Mouse (Mus musculus) right cerebral cortex, postnatal 36 days (tissue): Measurements from ENCODE around the gene Plk5.

Source experiments
- DNase-seq, 2 experiments: peaks; one replicate each; pipeline ENCODE4 v3.0.0; 2022; ENCODE audit warnings: low spot score in 2 of 2, mixed read lengths in 1 of 2

Gene Plk5

GRCm38 (mm10) chr10:80356737-80357136 is 478 bp downstream of the Plk5 start:
- no peak for DNase-seq

GRCm38 (mm10) chr10:80357336-80357735 is 1.1 kb downstream of the Plk5 start:
- no peak for DNase-seq

- no peak for DNase-seq
Measured at GRCm38 (mm10) chr10:80357994-80358639, 1.9 kb downstream of the Plk5 start.

GRCm38 (mm10) chr10:80363734-80364133 is 7.5 kb downstream of the Plk5 start:
- no peak for DNase-seq

GRCm38 (mm10) chr10:80365736-80366135 is 9.5 kb downstream of the Plk5 start:
- DNase-seq, result no peak

- no peak for DNase-seq
Measured at GRCm38 (mm10) chr10:80367954-80368353, 11.7 kb downstream of the Plk5 start.

GRCm38 (mm10) chr10:80368392-80368791 is 12.1 kb downstream of the Plk5 start:
- DNase-seq, result no peak

- DNase-seq, result peak in 1 of 2 experiments; percentile 71
Measured at GRCm38 (mm10) chr10:80369995-80370747, 13.9 kb downstream of the Plk5 start.

GRCm38 (mm10) chr10:80371411-80371966 is 15.2 kb downstream of the Plk5 start:
- DNase-seq, result peak; percentile 56 to 63

GRCm38 (mm10) chr10:80371983-80372382 is 15.7 kb downstream of the Plk5 start:
- DNase-seq, result no peak

GRCm38 (mm10) chr10:80372706-80373105 is 16.4 kb downstream of the Plk5 start:
- DNase-seq, result peak; percentile 47 to 65

GRCm38 (mm10) chr10:80374063-80374462 is 17.8 kb downstream of the Plk5 start:
- peak in 1 of 2 experiments; percentile 73 for DNase-seq

- peak; percentile 80 to 82 for DNase-seq
Measured at GRCm38 (mm10) chr10:80376160-80376559, 19.9 kb downstream of the Plk5 start.

- DNase-seq, result no peak
Measured at GRCm38 (mm10) chr10:80377716-80378115, 21.5 kb downstream of the Plk5 start.

- no peak for DNase-seq
Measured at GRCm38 (mm10) chr10:80382641-80383365, 26.5 kb downstream of the Plk5 start.

- no peak for DNase-seq
Measured at GRCm38 (mm10) chr10:80383431-80383830, 27.2 kb downstream of the Plk5 start.

GRCm38 (mm10) chr10:80384115-80384639 is 27.9 kb downstream of the Plk5 start:
- DNase-seq, result no peak

GRCm38 (mm10) chr10:80384709-80385108 is 28.4 kb downstream of the Plk5 start:
- DNase-seq, result no peak

GRCm38 (mm10) chr10:80385310-80385709 is 29.1 kb downstream of the Plk5 start:
- DNase-seq, result no peak

GRCm38 (mm10) chr10:80385811-80386734 is 29.8 kb downstream of the Plk5 start:
- DNase-seq, result no peak
